Mouse (Mus musculus): Measurements from ENCODE around the gene Myo9b. TPM values are rescaled to one million over a fixed set of nuclear protein-coding genes. Genes with fewer than 3 reads are reported as not detected.

The Myo9b gene
- polyA plus RNA-seq (2017; shearing (Covaris generic)), result 69.4 TPM

GRCm38 (mm10) chr8:71272286-71273150, at the start of gene Myo9b, which contains the start of gene Haus8:
Gene Myo9b (plus strand): TSS chr8:71272714.
Gene Haus8 (minus strand): TSS chr8:71272934.

GRCm38 (mm10) chr8:71366771-71367528, 94.4 kb downstream of the Myo9b start, which contains the start of gene Use1:
Gene Use1 (plus strand): TSS chr8:71366848.

GRCm38 (mm10) chr8:71371236-71371848, 98.8 kb downstream of the Myo9b start, which contains the start of gene Ocel1:
Gene Ocel1 (plus strand): TSS chr8:71371298.

GRCm38 (mm10) chr8:71381421-71381970, 109.0 kb downstream of the Myo9b start, which contains the start of gene Nr2f6:
Gene Nr2f6 (minus strand): TSS chr8:71381960.

GRCm38 (mm10) chr8:71395629-71396028, 123.1 kb downstream of the Myo9b start, which contains the start of gene Ushbp1:
Gene Ushbp1 (minus strand): TSS chr8:71395802.

GRCm38 (mm10) chr8:71396639-71397305, 124.3 kb downstream of the Myo9b start, which contains the start of gene Babam1:
Gene Babam1 (plus strand): TSS chr8:71396861.

GRCm38 (mm10) chr8:71405401-71406098, 133.0 kb downstream of the Myo9b start, which contains the start of gene Ankle1:
Gene Ankle1 (plus strand): TSS chr8:71406010.

Other genes with a start within 250 kb of the Myo9b start
- 23.8 TPM for gene Haus8, start 220 bp downstream of the Myo9b start, polyA plus RNA-seq (2017; shearing (Covaris generic))
- gene Use1, start 94.1 kb downstream of the Myo9b start, polyA plus RNA-seq (2017; shearing (Covaris generic)), result 230 TPM
- gene Ocel1, start 98.6 kb downstream of the Myo9b start, polyA plus RNA-seq (2017; shearing (Covaris generic)), result 22.9 TPM
- 2.9 TPM for gene Nr2f6, start 109.2 kb downstream of the Myo9b start, polyA plus RNA-seq (2017; shearing (Covaris generic))
- gene Ushbp1, start 123.1 kb downstream of the Myo9b start, polyA plus RNA-seq (2017; shearing (Covaris generic)), result 0.24 TPM
- 70.3 TPM for gene Babam1, start 124.1 kb downstream of the Myo9b start, polyA plus RNA-seq (2017; shearing (Covaris generic))
- 0.21 TPM for gene Ankle1, start 133.3 kb downstream of the Myo9b start, polyA plus RNA-seq (2017; shearing (Covaris generic))
- gene Abhd8, start 190.9 kb downstream of the Myo9b start, polyA plus RNA-seq (2017; shearing (Covaris generic)), result 93.0 TPM
- gene Mrpl34, start 192.2 kb downstream of the Myo9b start, polyA plus RNA-seq (2017; shearing (Covaris generic)), result 41.6 TPM
- gene Dda1, start 196.5 kb downstream of the Myo9b start, polyA plus RNA-seq (2017; shearing (Covaris generic)), result 153 TPM
- gene Ano8, start 213.2 kb downstream of the Myo9b start, polyA plus RNA-seq (2017; shearing (Covaris generic)), result 14.2 TPM
- gene Gtpbp3, start 215.4 kb downstream of the Myo9b start, polyA plus RNA-seq (2017; shearing (Covaris generic)), result 5.4 TPM
- gene Plvap, start 239.0 kb downstream of the Myo9b start, polyA plus RNA-seq (2017; shearing (Covaris generic)), result not detected

Data from naive thymus-derived CD4-positive, alpha-beta T cell, adult 5 months (primary cell).